Mouse (Mus musculus) G1E (cell line): Measurements from ENCODE around the gene Leng1. TPM values are rescaled to one million over a fixed set of nuclear protein-coding genes. Genes with fewer than 3 reads are reported as not detected.

ENCODE experiments used
- ATAC-seq: 2 replicates; pipeline ENCODE4 v1.8.0; 2016; ENCODE audit warnings: mild to moderate bottlenecking; ENCODE audit not compliant: insufficient number of reproducible peaks, poor library complexity, low FRiP score, severe bottlenecking; ENCODE audit errors: extremely low read depth
- DNase-seq: peaks from one replicate; pipeline ENCODE4 v3.0.0; 2012; ENCODE audit warnings: low spot score
- H3K27me3 ChIP-seq: 2 replicates; pipeline ENCODE4 v1.6.1; 2012; ENCODE audit warnings: mild to moderate bottlenecking, low read length, inconsistent platforms; ENCODE audit not compliant: insufficient read depth
- H3K36me3 ChIP-seq: replicated peaks from 2 replicates; pipeline ENCODE3; 2012; ENCODE audit warnings: mild to moderate bottlenecking, inconsistent platforms
- H3K4me1 ChIP-seq: 2 replicates; pipeline ENCODE4 v1.6.1; 2012; ENCODE audit warnings: low read depth, low read length, inconsistent platforms, mixed read lengths; ENCODE audit not compliant: insufficient read depth
- H3K4me3 ChIP-seq: 2 replicates; pipeline ENCODE4 v1.5.1; 2012; ENCODE audit warnings: low read depth, mild to moderate bottlenecking, inconsistent platforms, low read length, moderate library complexity, mixed read lengths
- H3K9me3 ChIP-seq: replicated peaks from 2 replicates; pipeline ENCODE4 v1.6.1; 2012; ENCODE audit warnings: inconsistent platforms
- CTCF ChIP-seq: IDR thresholded peaks from 2 replicates; pipeline ENCODE4 v1.5.1; 2012; ENCODE audit warnings: low read depth, low read length, inconsistent platforms, mixed read lengths
- GATA1 ChIP-seq: IDR thresholded peaks from 2 replicates; pipeline ENCODE4 v1.6.1; 2012; ENCODE audit warnings: borderline replicate concordance, low read length, inconsistent platforms, mixed read lengths
- GATA2 ChIP-seq: IDR thresholded peaks from 2 replicates; pipeline ENCODE4 v1.6.1; 2012; ENCODE audit warnings: low read depth, low read length, inconsistent platforms, borderline replicate concordance
- POLR2AphosphoS5 ChIP-seq: IDR thresholded peaks from 2 replicates; pipeline ENCODE4 v1.6.1; 2012; ENCODE audit warnings: low read depth, low read length, inconsistent platforms; ENCODE audit not compliant: insufficient replicate concordance
- TAL1 ChIP-seq: conservative IDR thresholded peaks from 2 replicates; pipeline ENCODE4 v1.6.1; 2012; ENCODE audit warnings: low read depth, low read length, inconsistent platforms, mixed read lengths
- polyA plus RNA-seq: library from polyadenylated mRNA; stranded (reverse); fragments of >175 nt; gene quantifications from 2 replicates; pipeline ENCODE4 v1.2.3, GENCODE M21; 2012
- total RNA-seq, 2 experiments: library from RNA; stranded (forward) in 1 of 2; stranded (reverse) in 1 of 2; fragments of 200-1000 nt in 1 of 2; fragments of >200 nt in 1 of 2; fragmentation: Nextera tagmentation in 1 of 2; gene quantifications; 2 replicates each; pipeline ENCODE4 v1.2.3; 2014 to 2017

The Leng1 gene
- total and polyA plus RNA-seq, 3 experiments = 7.6 to 10.4 (median 9.0) TPM

DNA sequence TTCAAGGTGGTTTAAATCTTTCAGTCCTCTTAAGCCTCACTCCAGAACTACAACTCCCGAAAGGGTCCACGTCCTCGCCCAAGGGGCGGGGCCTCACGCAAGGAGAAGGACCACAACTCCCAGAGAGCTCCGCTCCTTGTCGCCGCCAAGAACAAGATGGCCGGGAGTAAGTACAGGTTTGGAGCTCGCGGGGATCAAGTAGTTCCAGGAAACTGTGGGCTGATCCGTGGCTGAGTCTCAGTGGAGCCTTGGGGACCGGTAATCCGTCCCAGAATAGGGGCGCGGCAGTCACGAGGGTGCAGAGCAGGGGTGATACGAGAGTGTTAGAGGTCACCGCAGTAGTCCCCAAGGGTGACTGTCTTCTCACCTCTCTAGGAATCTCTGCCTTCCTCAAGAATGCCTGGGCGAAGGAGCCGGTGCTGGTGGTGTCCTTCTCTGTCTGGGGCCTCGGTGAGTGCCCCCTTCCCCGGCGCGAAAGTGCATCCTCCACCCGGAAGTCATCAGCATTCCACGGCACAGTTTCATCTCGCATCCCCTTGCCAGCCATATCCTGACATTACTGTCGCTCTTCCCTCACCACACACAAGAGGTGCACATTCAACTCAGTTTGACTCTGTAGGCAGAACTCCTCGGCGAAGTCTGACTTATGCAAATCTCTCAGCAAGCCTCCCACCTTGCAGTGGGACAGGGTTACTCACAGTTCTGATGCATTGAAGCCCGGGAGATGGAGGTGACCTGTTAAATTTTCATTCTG, 48.2 kb downstream of the Leng1 start, which contains the start of gene Ndufa3:
Gene Ndufa3 (plus strand): TSS at position 132 of the 754 bp plus-strand sequence.
- ATAC-seq (peak; percentile 98), DNase-seq (peak; percentile 83)
- Histone ChIP-seq H3K9me3 (no peaks in the 10 kb centered on the region), H3K36me3 (peaks cover 38% of the 10 kb centered on the region), H3K27me3 (peaks cover 31% of the 10 kb centered on the region), H3K4me3 (peak within 1 kb of the TSS; percentile 75), H3K4me1 (peaks cover 27% of the 10 kb centered on the region)
- TF ChIP-seq TAL1 (no peak), CTCF (no peak), GATA1 (no peak), GATA2 (no peak), POLR2AphosphoS5 (no peak)

DNA sequence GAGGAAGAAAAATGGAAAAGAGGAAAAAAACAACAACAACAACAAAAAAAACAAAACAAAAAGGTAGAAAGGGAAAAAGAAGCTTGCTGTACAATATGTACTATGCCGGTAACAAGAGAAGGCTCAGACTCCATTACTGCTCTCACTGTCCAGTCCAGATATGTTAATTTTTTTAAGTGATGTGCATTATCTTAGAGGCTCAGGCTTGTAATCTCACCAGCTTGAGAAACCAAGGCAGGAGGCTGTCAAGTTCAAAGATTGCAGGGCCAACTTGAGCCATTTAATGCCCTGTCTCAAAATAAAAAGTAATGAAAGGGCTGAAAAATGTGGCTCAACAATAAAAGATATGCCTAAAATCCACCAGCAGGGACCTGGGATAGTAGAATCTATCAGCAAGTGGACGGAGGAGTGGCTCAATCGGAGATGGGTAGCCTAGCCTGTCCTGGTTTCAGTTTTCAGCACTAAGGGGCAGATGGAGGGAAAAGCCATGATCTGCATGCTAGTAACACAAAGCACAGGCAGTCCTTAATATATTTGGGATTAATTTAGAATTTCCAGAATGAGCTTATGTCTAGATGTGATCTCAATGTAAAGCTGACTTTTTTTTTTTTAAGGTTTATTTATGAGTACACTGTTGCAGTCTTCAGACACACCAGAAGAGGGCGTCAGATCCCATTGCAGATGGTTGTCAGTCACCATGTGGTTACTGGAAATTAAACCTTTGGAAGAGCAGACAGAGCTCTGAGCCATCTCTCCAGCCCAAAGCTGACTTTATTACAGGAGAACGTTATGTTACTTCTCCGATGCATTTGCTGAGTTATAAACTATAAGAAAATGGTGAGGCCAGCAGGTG, 49.0 kb downstream of the Leng1 start:
- Histone ChIP-seq H3K4me3 (peak overlapping the region; percentile 75), H3K36me3 (peaks cover 30% of the 10 kb centered on the region), H3K27me3 (peaks cover 35% of the 10 kb centered on the region), H3K9me3 (no peaks in the 10 kb centered on the region), H3K4me1 (peaks cover 27% of the 10 kb centered on the region)
- ATAC-seq (no peak), DNase-seq (no peak)
- TF ChIP-seq GATA1 (no peak), CTCF (0 out of 2 replicates have a peak, but pooled peaks have one; percentile 11)

GRCm38 (mm10) chr7:3616057-3616388, 49.6 kb downstream of the Leng1 start, which contains the start of gene Oscar:
TSS of gene Oscar (minus strand) at chr7:3616157.
- H3K4me1 ChIP-seq = peaks cover 27% of the 10 kb centered on the region
- H3K36me3 ChIP-seq = peaks cover 25% of the 10 kb centered on the region
- no peaks in the 10 kb centered on the region for H3K9me3 ChIP-seq
- H3K4me3 ChIP-seq = peak within 1 kb of the TSS; percentile 75
- H3K27me3 ChIP-seq = peaks cover 41% of the 10 kb centered on the region
- DNase-seq (no peak), ATAC-seq (no peak)
- TF ChIP-seq GATA1 (no peak), GATA2 (no peak), CTCF (no peak), TAL1 (no peak), POLR2AphosphoS5 (no peak)

DNA sequence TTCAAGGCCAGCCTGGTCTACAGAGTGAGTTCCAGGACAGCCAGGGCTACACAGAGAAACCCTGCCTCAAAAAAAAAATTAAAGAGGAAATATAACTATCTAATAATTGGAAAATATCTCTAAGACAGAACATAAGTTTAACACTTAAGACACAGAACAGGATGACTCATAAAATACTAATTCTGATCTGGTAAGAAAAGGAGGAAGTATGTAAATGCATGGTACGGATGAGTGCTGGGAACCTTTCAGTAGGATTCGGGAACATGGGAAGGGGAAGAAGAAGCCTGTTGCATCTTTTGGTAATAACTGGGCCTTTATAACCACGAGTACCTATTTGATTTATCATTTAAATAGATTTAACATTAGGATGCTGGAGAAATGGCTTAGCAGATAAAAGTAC, 51.6 kb downstream of the Leng1 start:
- TF ChIP-seq CTCF (no peak), TAL1 (no peak), GATA1 (no peak), POLR2AphosphoS5 (no peak), GATA2 (no peak)
- Histone ChIP-seq H3K9me3 (no peaks in the 10 kb centered on the region), H3K4me1 (peaks cover 19% of the 10 kb centered on the region), H3K36me3 (peaks cover 6% of the 10 kb centered on the region), H3K4me3 (no peak overlapping the region), H3K27me3 (peaks cover 51% of the 10 kb centered on the region)
- ATAC-seq (no peak), DNase-seq (no peak)

DNA sequence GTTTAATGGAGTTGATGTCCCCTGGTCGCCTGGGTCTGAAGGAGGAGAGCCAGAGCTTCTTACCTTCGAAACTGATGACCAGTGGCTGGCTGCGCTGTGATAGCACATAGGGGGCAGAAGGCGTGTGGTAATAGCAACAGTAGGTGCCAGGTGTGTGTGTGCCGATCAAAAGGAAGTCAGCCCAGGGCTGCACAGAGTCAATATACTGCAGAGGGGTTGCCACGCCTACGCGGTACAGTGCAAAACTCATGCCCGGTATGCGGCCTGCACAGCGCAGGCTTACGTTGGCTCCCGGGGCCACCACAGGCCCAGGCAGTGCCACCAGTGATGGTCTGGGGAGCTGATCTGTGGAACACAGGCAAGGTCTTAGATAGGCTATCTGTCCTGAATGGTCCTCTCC, 54.6 kb downstream of the Leng1 start:
- ATAC-seq (no peak), DNase-seq (no peak)
- no peak overlapping the region for H3K4me3 ChIP-seq
- H3K36me3 ChIP-seq = no peaks in the 10 kb centered on the region
- H3K9me3 ChIP-seq = no peaks in the 10 kb centered on the region
- no peaks in the 10 kb centered on the region; the same call in 1 of the 2 replicates for H3K4me1 ChIP-seq
- TF ChIP-seq GATA2 (no peak), CTCF (no peak), TAL1 (no peak), GATA1 (no peak), POLR2AphosphoS5 (no peak)
- H3K27me3 ChIP-seq = peaks cover 49% of the 10 kb centered on the region

GRCm38 (mm10) chr7:3610437-3610836, 55.2 kb downstream of the Leng1 start:
- Histone ChIP-seq H3K36me3 (no peaks in the 10 kb centered on the region), H3K4me3 (no peak overlapping the region), H3K9me3 (no peaks in the 10 kb centered on the region), H3K27me3 (peaks cover 46% of the 10 kb centered on the region), H3K4me1 (no peaks in the 10 kb centered on the region)
- TF ChIP-seq TAL1 (no peak), GATA1 (no peak), GATA2 (no peak), CTCF (no peak), POLR2AphosphoS5 (no peak)
- ATAC-seq (no peak), DNase-seq (no peak)

Other genes starting within 250 kb of the Leng1 start
- gene Cacng6, start 241.6 kb downstream of the Leng1 start, total RNA-seq (2014; fragmentation: Nextera tagmentation) = not detected in 2 replicates
- 0.11 TPM in 1 of 2 replicates, not detected in the other for gene Cacng6, start 241.6 kb downstream of the Leng1 start, total RNA-seq (2017)
- not detected in 2 replicates for gene Cacng6, start 241.6 kb downstream of the Leng1 start, polyA plus RNA-seq
- not detected in 2 replicates for gene Tarm1, start 163.2 kb downstream of the Leng1 start, total RNA-seq (2014; fragmentation: Nextera tagmentation)
- gene Tarm1, start 163.2 kb downstream of the Leng1 start, total RNA-seq (2017) = 1.3 TPM in 2 replicates
- gene Tarm1, start 163.2 kb downstream of the Leng1 start, polyA plus RNA-seq = not detected in 2 replicates
- not detected in 2 replicates for gene Oscar, start 49.7 kb downstream of the Leng1 start, total RNA-seq (2014; fragmentation: Nextera tagmentation)
- 0.05 and 0.06 TPM in 2 replicates for gene Oscar, start 49.7 kb downstream of the Leng1 start, total RNA-seq (2017)
- gene Oscar, start 49.7 kb downstream of the Leng1 start, polyA plus RNA-seq = not detected in 2 replicates
- gene Ndufa3, start 48.5 kb downstream of the Leng1 start, total RNA-seq (2014; fragmentation: Nextera tagmentation) = 179 and 192 TPM in 2 replicates
- 234 and 290 TPM in 2 replicates for gene Ndufa3, start 48.5 kb downstream of the Leng1 start, total RNA-seq (2017)
- gene Ndufa3, start 48.5 kb downstream of the Leng1 start, polyA plus RNA-seq = 18.5 and 18.9 TPM in 2 replicates
- 22.2 and 38.2 TPM in 2 replicates for gene Tfpt, start 35.9 kb downstream of the Leng1 start, total RNA-seq (2014; fragmentation: Nextera tagmentation)
- gene Tfpt, start 35.9 kb downstream of the Leng1 start, total RNA-seq (2017) = 29.1 and 40.2 TPM in 2 replicates
- 44.0 and 44.2 TPM in 2 replicates for gene Tfpt, start 35.9 kb downstream of the Leng1 start, polyA plus RNA-seq
- gene Prpf31, start 35.9 kb downstream of the Leng1 start, total RNA-seq (2014; fragmentation: Nextera tagmentation) = 34.4 and 43.3 TPM in 2 replicates
- 97.9 and 104 TPM in 2 replicates for gene Prpf31, start 35.9 kb downstream of the Leng1 start, total RNA-seq (2017)
- 52.6 and 59.2 TPM in 2 replicates for gene Prpf31, start 35.9 kb downstream of the Leng1 start, polyA plus RNA-seq
- gene Cnot3, start 20.6 kb downstream of the Leng1 start, total RNA-seq (2014; fragmentation: Nextera tagmentation) = 245 and 285 TPM in 2 replicates
- 13.9 and 20.7 TPM in 2 replicates for gene Cnot3, start 20.6 kb downstream of the Leng1 start, total RNA-seq (2017)
- gene Cnot3, start 20.6 kb downstream of the Leng1 start, polyA plus RNA-seq = 506 and 556 TPM in 2 replicates
- gene Tmc4, start 11.7 kb upstream of the Leng1 start, total RNA-seq (2014; fragmentation: Nextera tagmentation) = 14.7 and 16.2 TPM in 2 replicates
- gene Tmc4, start 11.7 kb upstream of the Leng1 start, total RNA-seq (2017) = 4.6 and 5.5 TPM in 2 replicates
- 1.4 and 1.8 TPM in 2 replicates for gene Tmc4, start 11.7 kb upstream of the Leng1 start, polyA plus RNA-seq
- gene Tsen34, start 27.0 kb upstream of the Leng1 start, total RNA-seq (2014; fragmentation: Nextera tagmentation) = 7.8 and 8.4 TPM in 2 replicates
- 17.0 and 28.6 TPM in 2 replicates for gene Tsen34, start 27.0 kb upstream of the Leng1 start, total RNA-seq (2017)
- gene Tsen34, start 27.0 kb upstream of the Leng1 start, polyA plus RNA-seq = 70.3 and 100 TPM in 2 replicates
- gene Mboat7, start 27.7 kb upstream of the Leng1 start, total RNA-seq (2014; fragmentation: Nextera tagmentation) = 36.2 and 38.0 TPM in 2 replicates
- gene Mboat7, start 27.7 kb upstream of the Leng1 start, total RNA-seq (2017) = 20.6 and 21.3 TPM in 2 replicates
- gene Mboat7, start 27.7 kb upstream of the Leng1 start, polyA plus RNA-seq = 57.0 and 67.4 TPM in 2 replicates
- gene Rps9, start 38.2 kb upstream of the Leng1 start, total RNA-seq (2014; fragmentation: Nextera tagmentation) = 1,085 and 1,090 TPM in 2 replicates
- gene Rps9, start 38.2 kb upstream of the Leng1 start, total RNA-seq (2017) = 2,177 and 2,187 TPM in 2 replicates
- gene Rps9, start 38.2 kb upstream of the Leng1 start, polyA plus RNA-seq = 598 and 1,340 TPM in 2 replicates
- gene Pirb, start 54.6 kb upstream of the Leng1 start, total RNA-seq (2014; fragmentation: Nextera tagmentation) = 0.53 and 0.63 TPM in 2 replicates
- gene Pirb, start 54.6 kb upstream of the Leng1 start, total RNA-seq (2017) = 7.8 and 8.9 TPM in 2 replicates
- 0.12 and 0.18 TPM in 2 replicates for gene Pirb, start 54.6 kb upstream of the Leng1 start, polyA plus RNA-seq
- gene Gm15448, start 159.8 kb upstream of the Leng1 start, total RNA-seq (2014; fragmentation: Nextera tagmentation) = 0.53 TPM in 1 of 2 replicates, not detected in the other
- 0.87 and 1.5 TPM in 2 replicates for gene Gm15448, start 159.8 kb upstream of the Leng1 start, total RNA-seq (2017)
- gene Gm15448, start 159.8 kb upstream of the Leng1 start, polyA plus RNA-seq = not detected in 2 replicates
- 0.83 TPM in 1 of 2 replicates, not detected in the other for gene Pira2, start 179.2 kb upstream of the Leng1 start, total RNA-seq (2014; fragmentation: Nextera tagmentation)
- gene Pira2, start 179.2 kb upstream of the Leng1 start, total RNA-seq (2017) = 0.76 and 0.99 TPM in 2 replicates
- not detected in 2 replicates for gene Pira2, start 179.2 kb upstream of the Leng1 start, polyA plus RNA-seq
- 0.53 and 1.2 TPM in 2 replicates for gene Gm14548, start 232.3 kb upstream of the Leng1 start, total RNA-seq (2014; fragmentation: Nextera tagmentation)
- gene Gm14548, start 232.3 kb upstream of the Leng1 start, total RNA-seq (2017) = 4.8 and 4.9 TPM in 2 replicates
- not detected in 2 replicates for gene Gm14548, start 232.3 kb upstream of the Leng1 start, polyA plus RNA-seq
- gene Lilra6, start 249.7 kb upstream of the Leng1 start, total RNA-seq (2014; fragmentation: Nextera tagmentation) = not detected in 2 replicates
- 1.9 and 2.1 TPM in 2 replicates for gene Lilra6, start 249.7 kb upstream of the Leng1 start, total RNA-seq (2017)
- not detected in 2 replicates for gene Lilra6, start 249.7 kb upstream of the Leng1 start, polyA plus RNA-seq